ENCODE assay signal across 9 mouse cellular contexts in genomic region chr11:119637519-119637918, GRCm38 (mm10). TPM values are rescaled to one million over a fixed set of nuclear protein-coding genes. Genes with fewer than 3 reads are reported as not detected.
A peak's percentile ranks its signal among the peaks of the same experiment; 100 is the strongest.
DNase-seq lines count a peak whose midpoint lies in the region; ATAC-seq and TF ChIP-seq lines count a peak whose summit lies in the region.
"Had no signal": no experiment of that assay in that cellular context is flagged by ENCODE, and none has a peak within 500 bp of the region (broad histone marks: within the 10 kb centered on the region; RNA-seq: fewer than 3 reads in every experiment).

No protein-coding gene starts in this region.

- H3K27ac ChIP-seq in hindbrain, embryonic 15.5 days (replicated peaks) = no peak overlapping the region; the same call in 1 of the 2 replicates
- no peak overlapping the region for H3K27ac ChIP-seq in hindbrain, embryonic 13.5 days
- H3K27ac ChIP-seq in limb, embryonic 12.5 days = 0 out of 2 replicates have a peak overlapping the region, but pooled peaks have one; percentile 54
- H3K27ac ChIP-seq in limb, embryonic 10.5 days = no peak overlapping the region
- no peak overlapping the region for H3K27ac ChIP-seq in testis, adult 2 months (ENCODE audit: control insufficient read depth, insufficient read depth, low read depth, low read length)
- no peak overlapping the region for H3K27ac ChIP-seq in neural tube, embryonic 15.5 days (replicated peaks)
- H3K27ac ChIP-seq: heart, embryonic 13.5 days had no signal

- no peaks in the 10 kb centered on the region for H3K36me3 ChIP-seq in hindbrain, embryonic 15.5 days
- H3K36me3 ChIP-seq in hindbrain, embryonic 13.5 days = no peaks in the 10 kb centered on the region
- no peaks in the 10 kb centered on the region for H3K36me3 ChIP-seq in limb, embryonic 12.5 days
- no peaks in the 10 kb centered on the region for H3K36me3 ChIP-seq in limb, embryonic 10.5 days
- no peaks in the 10 kb centered on the region for H3K36me3 ChIP-seq in testis, adult 2 months (ENCODE audit: control insufficient read depth, insufficient read depth, low read length)
- no peaks in the 10 kb centered on the region for H3K36me3 ChIP-seq in neural tube, embryonic 15.5 days
- H3K36me3 ChIP-seq: heart, embryonic 13.5 days had no signal

- no peak overlapping the region for H3K4me3 ChIP-seq in hindbrain, embryonic 15.5 days
- H3K4me3 ChIP-seq in hindbrain, embryonic 13.5 days = no peak overlapping the region
- no peak overlapping the region for H3K4me3 ChIP-seq in limb, embryonic 12.5 days (replicated peaks)
- H3K4me3 ChIP-seq in limb, embryonic 10.5 days = no peak overlapping the region
- H3K4me3 ChIP-seq in testis, adult 2 months (ENCODE audit: control insufficient read depth, low read depth, low read length) = no peak overlapping the region
- H3K4me3 ChIP-seq in neural tube, embryonic 15.5 days (replicated peaks) = no peak overlapping the region
- H3K4me3 ChIP-seq: heart, embryonic 13.5 days had no signal

- no peaks in the 10 kb centered on the region for H3K27me3 ChIP-seq in hindbrain, embryonic 15.5 days
- no peaks in the 10 kb centered on the region for H3K27me3 ChIP-seq in hindbrain, embryonic 13.5 days
- H3K27me3 ChIP-seq in limb, embryonic 12.5 days = no peaks in the 10 kb centered on the region
- no peaks in the 10 kb centered on the region for H3K27me3 ChIP-seq in limb, embryonic 10.5 days (ENCODE audit: low read depth, poor library complexity, severe bottlenecking)
- no peaks in the 10 kb centered on the region for H3K27me3 ChIP-seq in testis, adult 2 months (ENCODE audit: control insufficient read depth, insufficient read depth, low read length)
- no peaks in the 10 kb centered on the region for H3K27me3 ChIP-seq in neural tube, embryonic 15.5 days (replicated peaks)
- H3K27me3 ChIP-seq: heart, embryonic 13.5 days had no signal

- no peak for TF ChIP-seq POLR2A in testis, adult 2 months (IDR thresholded peaks at IDR 0.05; ENCODE audit: control insufficient read depth, low read depth, low read length)

- no peak overlapping the region for H3K4me2 ChIP-seq in hindbrain, embryonic 15.5 days
- H3K4me2 ChIP-seq in hindbrain, embryonic 13.5 days = no peak overlapping the region
- H3K4me2 ChIP-seq in limb, embryonic 12.5 days = no peak overlapping the region
- no peak overlapping the region for H3K4me2 ChIP-seq in neural tube, embryonic 15.5 days
- H3K4me2 ChIP-seq: heart, embryonic 13.5 days had no signal

- no peak overlapping the region for H3K9ac ChIP-seq in hindbrain, embryonic 15.5 days
- H3K9ac ChIP-seq in hindbrain, embryonic 13.5 days = no peak overlapping the region
- H3K9ac ChIP-seq in limb, embryonic 12.5 days (replicated peaks) = no peak overlapping the region
- no peak overlapping the region for H3K9ac ChIP-seq in neural tube, embryonic 15.5 days (replicated peaks)
- H3K9ac ChIP-seq: heart, embryonic 13.5 days had no signal

- no peaks in the 10 kb centered on the region for H3K9me3 ChIP-seq in hindbrain, embryonic 15.5 days
- no peaks in the 10 kb centered on the region for H3K9me3 ChIP-seq in hindbrain, embryonic 13.5 days
- no peaks in the 10 kb centered on the region for H3K9me3 ChIP-seq in limb, embryonic 12.5 days
- H3K9me3 ChIP-seq in limb, embryonic 10.5 days (replicated peaks) = no peaks in the 10 kb centered on the region
- H3K9me3 ChIP-seq in neural tube, embryonic 15.5 days (replicated peaks) = no peaks in the 10 kb centered on the region
- H3K9me3 ChIP-seq: heart, embryonic 13.5 days had no signal

- DNase-seq in limb, embryonic 10.5 days (ENCODE audit: low spot score) = no peak
- DNase-seq in testis, postnatal 10 days (ENCODE audit: low spot score) = no peak
- DNase-seq in adipocyte (ENCODE audit: low spot score) = no peak

- 76% methylated on average over 6 of the region's 6 CpGs for WGBS in hindbrain, embryonic 15.5 days
- 81% methylated on average over 6 of the region's 6 CpGs for WGBS in hindbrain, embryonic 13.5 days
- WGBS in limb, embryonic 12.5 days = 82% methylated on average over 6 of the region's 6 CpGs
- 76% methylated on average over 6 of the region's 6 CpGs for WGBS in limb, embryonic 10.5 days
- WGBS in neural tube, embryonic 15.5 days = 78% methylated on average over 6 of the region's 6 CpGs

- peaks cover 31% of the 10 kb centered on the region for H3K4me1 ChIP-seq in hindbrain, embryonic 15.5 days (replicated peaks)
- peaks cover 44% of the 10 kb centered on the region for H3K4me1 ChIP-seq in hindbrain, embryonic 13.5 days (replicated peaks)
- H3K4me1 ChIP-seq in limb, embryonic 12.5 days (replicated peaks) = peaks cover 16% of the 10 kb centered on the region
- H3K4me1 ChIP-seq in limb, embryonic 10.5 days = peaks cover 17% of the 10 kb centered on the region
- no peaks in the 10 kb centered on the region; the same call in 1 of the 2 replicates for H3K4me1 ChIP-seq in testis, adult 2 months (ENCODE audit: control insufficient read depth, insufficient read depth, low read length)
- peaks cover 50% of the 10 kb centered on the region for H3K4me1 ChIP-seq in neural tube, embryonic 15.5 days

- peak; percentile 55; the same call in 1 of the 2 replicates for TF ChIP-seq CTCF in testis, adult 2 months (IDR thresholded peaks at IDR 0.05; ENCODE audit: control insufficient read depth, insufficient read depth, insufficient replicate concordance, low read depth, low read length)

- 0 out of 2 replicates have a peak, but pooled peaks have one; percentile 40 for ATAC-seq in hindbrain, embryonic 15.5 days (ENCODE audit: low FRiP score, low read depth)
- ATAC-seq in hindbrain, embryonic 13.5 days (ENCODE audit: low FRiP score) = no peak
- no peak for ATAC-seq in limb, embryonic 12.5 days (ENCODE audit: insufficient number of reproducible peaks, insufficient read depth, low FRiP score, low TSS enrichment, low read depth)
- 0 out of 2 replicates have a peak, but pooled peaks have one; percentile 61 for ATAC-seq in neural tube, embryonic 15.5 days (ENCODE audit: low FRiP score)

RNA-seq across cellular contexts. Expression of gene Rptor, which starts 34.8 kb away (rescaled TPM):
- 12.7 and 13.3 TPM in 2 replicates for polyA plus RNA-seq in hindbrain, embryonic 15.5 days (2015; fragmentation: Nextera tagmentation; extraction: Ambion mirVana)
- 10.2 and 10.6 TPM in 2 replicates for polyA plus RNA-seq in hindbrain, embryonic 13.5 days (2015; fragmentation: Nextera tagmentation; extraction: Ambion mirVana)
- polyA plus RNA-seq in limb, embryonic 12.5 days (2016; fragmentation: Nextera tagmentation; extraction: Ambion mirVana) = 17.7 and 18.6 TPM in 2 replicates
- 17.4 and 17.9 TPM in 2 replicates for polyA plus RNA-seq in limb, embryonic 10.5 days (2016; fragmentation: Nextera tagmentation; extraction: Ambion mirVana)
- 25.4 and 28.8 TPM in 2 replicates for polyA plus RNA-seq in testis, adult 2 months (2012; rRNA removed)
- polyA plus RNA-seq in neural tube, embryonic 15.5 days (2015; fragmentation: Nextera tagmentation; extraction: Ambion mirVana) = 10.4 and 11.7 TPM in 2 replicates

Comparison
In these comparisons a context has a peak if more than half of its experiments do, and no peak if none do; other contexts are left out.
1. ATAC-seq: peak in hindbrain, embryonic 15.5 days (single experiment) and neural tube, embryonic 15.5 days (single experiment); none in hindbrain, embryonic 13.5 days (single experiment) and limb, embryonic 12.5 days (single experiment).